Mouse (Mus musculus): ENCODE data around the gene Lsm14b.

The Lsm14b gene

DNA sequence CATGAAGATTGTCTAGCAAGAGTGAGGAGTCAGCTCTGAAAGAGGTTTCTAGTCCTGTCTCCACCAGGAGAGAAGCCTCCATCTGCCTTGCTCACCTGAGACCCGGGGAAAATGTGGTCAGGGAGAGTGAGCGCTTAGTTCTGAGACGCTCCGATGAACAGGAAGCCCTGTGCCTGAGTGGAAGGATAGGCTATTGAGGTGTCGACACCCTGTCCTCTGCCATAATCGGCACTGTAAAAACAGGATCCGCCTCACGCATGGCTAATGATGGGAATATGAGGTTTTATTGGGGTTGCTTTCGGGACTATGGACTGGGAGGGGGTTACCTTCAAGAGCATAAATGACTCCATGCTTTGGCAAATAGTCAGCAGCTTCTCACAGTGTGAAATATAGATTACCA lies 6.2 kb upstream of the Lsm14b start:
- no peak for DNase-seq (ENCODE audit: low spot score in 2 of 2)

DNA sequence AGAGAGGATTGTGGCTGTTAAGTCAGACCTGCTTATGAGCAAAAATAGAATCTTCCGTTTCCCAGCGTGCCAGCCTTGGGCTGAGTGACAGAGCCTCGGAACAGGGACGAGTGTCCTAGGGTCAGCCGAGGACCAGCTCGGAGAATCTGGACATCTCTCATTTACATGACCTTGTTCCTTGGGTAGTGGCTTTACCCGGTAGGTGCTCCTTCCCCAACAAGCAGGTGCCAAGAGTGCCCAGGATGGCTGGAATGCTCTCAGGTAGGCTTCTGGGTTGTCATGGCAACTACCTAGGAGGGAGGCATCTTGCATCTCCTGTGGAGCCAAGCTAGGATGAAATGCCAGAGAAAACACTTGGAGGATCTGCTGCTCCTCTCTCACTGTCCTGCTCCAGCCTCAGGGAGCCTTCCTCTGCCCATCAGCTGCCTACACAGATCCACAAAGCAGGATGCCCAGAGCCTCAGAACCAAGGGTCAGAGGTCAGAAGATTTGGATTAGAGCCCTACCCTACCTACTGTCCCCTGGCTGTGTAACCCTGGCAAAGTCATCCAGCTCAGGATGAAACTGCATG lies 4.6 kb upstream of the Lsm14b start:
- no peak for DNase-seq (ENCODE audit: low spot score in 2 of 2)

- no peak for DNase-seq (ENCODE audit: low spot score in 2 of 2)
These were observed 3.9 kb upstream of the Lsm14b start for GRCm38 (mm10) chr2:180020919-180021318.

DNA sequence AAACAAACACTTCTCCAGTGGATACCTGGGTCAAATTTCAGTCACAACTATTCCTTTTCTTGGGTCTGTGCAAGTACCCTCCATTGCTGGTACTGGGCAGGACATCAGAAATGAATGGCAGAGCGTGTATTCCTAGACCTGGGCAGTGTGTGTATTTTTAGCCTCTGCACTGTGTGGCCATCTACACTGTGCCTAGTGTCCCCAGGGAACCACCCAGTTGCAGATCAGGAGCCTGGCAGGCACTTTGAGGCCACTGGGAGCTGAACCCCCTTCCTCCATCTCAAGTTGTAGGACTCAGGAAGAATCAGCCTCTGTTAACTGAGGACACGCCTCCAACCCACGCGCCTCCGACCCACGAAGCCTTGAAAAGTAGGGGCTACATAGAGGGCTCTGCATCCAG lies 2.0 kb upstream of the Lsm14b start:
- DNase-seq (ENCODE audit: low spot score in 2 of 2) = no peak

- peak in 1 of 2 experiments; percentile 34 for DNase-seq (ENCODE audit: low spot score in 2 of 2)
These were observed 511 bp downstream of the Lsm14b start for GRCm38 (mm10) chr2:180025135-180025860.

GRCm38 (mm10) chr2:180025861-180026200 lies 1.0 kb downstream of the Lsm14b start:
- no peak for DNase-seq (ENCODE audit: low spot score in 2 of 2)

- no peak for DNase-seq (ENCODE audit: low spot score in 2 of 2)
These were observed 3.0 kb downstream of the Lsm14b start for GRCm38 (mm10) chr2:180027768-180028167.

DNA sequence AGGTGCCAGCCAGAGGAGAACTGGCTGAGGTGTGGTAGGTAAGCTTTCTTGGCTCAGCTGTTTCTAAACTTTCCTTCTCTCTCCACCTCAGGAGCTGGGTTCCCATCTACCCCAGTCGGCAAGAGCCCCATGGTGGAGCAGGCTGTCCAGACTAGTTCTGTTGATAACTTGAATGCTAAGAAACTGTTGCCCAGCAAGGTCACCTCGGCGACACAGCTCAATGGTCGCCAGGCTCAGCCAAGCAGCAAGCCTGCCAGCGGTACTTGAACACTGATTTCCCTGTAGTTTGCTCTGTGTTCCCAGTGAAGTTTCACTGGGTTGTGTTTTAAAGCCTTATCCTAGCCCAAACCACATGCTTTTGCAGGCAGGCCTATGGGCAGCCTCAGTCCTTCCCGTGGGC lies 6.5 kb downstream of the Lsm14b start:
- no peak for DNase-seq (ENCODE audit: low spot score in 2 of 2)

GRCm38 (mm10) chr2:180032925-180033324 lies 8.1 kb downstream of the Lsm14b start:
- no peak for DNase-seq (ENCODE audit: low spot score in 2 of 2)

DNA sequence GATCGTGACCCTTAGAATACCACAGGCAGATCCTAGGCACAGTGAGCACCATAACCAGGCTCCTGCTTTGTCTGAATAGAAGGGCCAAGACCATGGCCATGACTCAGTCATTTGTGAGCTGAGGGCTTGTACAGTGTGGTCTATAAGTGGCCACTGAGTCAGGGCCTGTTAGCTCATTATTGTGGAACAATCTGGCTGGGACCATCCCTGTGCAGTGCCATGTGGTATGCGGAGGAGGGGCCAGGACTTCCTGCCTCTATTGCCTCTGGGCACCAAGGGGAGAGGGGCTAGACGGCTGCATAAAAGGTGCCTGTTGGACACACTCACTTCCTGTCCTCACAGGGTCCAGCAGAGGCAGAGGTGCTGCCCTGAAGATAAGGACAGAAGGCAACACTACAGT lies 9.2 kb downstream of the Lsm14b start:
- no peak for DNase-seq (ENCODE audit: low spot score in 2 of 2)

- DNase-seq (ENCODE audit: low spot score in 2 of 2) = no peak
These were observed 10.0 kb downstream of the Lsm14b start for GRCm38 (mm10) chr2:180034753-180035152.

DNA sequence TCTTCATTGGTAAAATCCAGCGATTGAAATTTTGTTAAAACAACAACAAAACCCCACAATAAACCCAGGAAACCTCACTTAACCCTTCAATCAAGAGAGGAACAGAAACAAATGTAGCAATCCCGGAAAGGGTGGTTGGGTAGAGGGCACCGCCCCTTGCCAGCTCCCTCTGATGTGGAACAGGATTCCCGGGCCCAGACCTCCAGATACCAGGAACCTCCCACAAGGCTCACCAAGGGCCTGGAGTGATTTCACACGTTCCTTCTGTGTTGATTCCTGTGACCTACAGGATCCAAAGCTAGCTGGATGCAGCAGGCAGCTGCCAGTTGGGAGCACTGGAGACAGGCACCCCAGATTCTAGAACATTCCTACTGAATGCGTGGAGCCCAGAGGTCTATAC lies 15.6 kb downstream of the Lsm14b start:
- no peak for DNase-seq (ENCODE audit: low spot score in 2 of 2)

DNA sequence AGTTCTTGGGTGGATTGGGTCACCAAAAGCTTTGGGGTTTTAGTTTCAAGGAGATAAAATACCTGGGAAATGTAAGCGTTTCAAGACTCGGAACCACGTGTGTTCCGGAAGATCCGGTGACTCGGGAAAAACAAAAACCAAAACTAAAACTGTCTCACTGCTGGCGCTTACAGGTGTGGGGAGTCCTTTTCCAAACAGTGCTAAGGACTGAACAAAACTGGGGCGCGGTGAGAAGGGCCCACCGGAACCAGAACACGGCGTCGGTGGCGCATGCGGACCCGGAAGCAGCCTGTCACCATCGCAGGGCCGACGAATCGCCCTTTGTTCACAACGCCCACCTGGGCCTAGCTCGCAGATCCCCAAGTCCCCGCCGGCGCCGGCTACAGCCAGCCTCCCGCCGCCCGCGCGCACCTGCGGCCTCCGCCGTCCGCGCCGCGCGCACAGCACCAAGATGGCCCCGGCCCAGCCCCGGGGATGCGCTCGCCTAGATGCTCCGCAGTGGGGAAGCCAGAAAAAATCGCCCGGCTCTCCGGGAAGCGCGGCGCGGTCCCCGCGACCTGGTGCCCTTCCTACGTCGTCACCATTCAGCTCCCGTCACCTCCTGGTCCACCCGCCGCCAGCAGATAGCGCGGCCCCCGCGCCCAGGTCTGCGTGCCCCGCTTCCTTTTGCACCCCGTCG lies 16.9 kb downstream of the Lsm14b start:
- DNase-seq (ENCODE audit: low spot score in 2 of 2) = peak in 1 of 2 experiments; percentile 15

DNA sequence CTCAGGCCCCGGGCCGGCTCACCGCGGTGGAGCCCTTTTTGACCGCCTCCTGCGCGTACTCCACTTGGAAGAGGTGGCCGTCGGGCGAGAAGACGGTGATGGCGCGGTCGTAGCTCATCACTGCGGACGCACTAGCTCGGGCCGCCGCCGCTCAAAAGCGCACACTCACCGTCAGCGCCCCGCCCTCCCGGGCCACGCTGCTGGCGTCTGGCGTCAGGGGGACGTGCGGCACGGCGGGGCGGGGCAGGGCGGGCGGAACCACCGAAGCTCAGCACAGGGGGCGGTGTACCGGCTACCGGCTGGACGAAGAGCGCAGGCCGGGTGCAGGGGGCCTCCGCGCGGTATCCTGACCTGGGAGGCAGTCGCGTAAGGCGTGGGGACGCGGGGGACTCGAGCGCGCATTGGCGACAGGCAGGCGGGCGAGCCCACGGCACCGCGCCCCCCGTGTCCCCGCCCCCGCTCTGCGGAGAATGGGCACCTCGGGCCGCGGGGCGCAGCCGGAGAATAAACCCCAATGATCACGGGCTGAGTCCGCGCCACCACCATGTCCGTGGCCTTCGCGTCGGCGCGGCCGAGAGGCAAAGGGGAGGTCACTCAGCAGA lies 17.6 kb downstream of the Lsm14b start, which contains the start of the genes Psma7 and Ss18l1:
Gene Psma7 (minus strand): TSS at position 178 of the 602 bp plus-strand sequence.
Gene Ss18l1 (plus strand): TSS at position 254 of the 602 bp plus-strand sequence.
- peak; percentile 81 to 89 for DNase-seq (ENCODE audit: low spot score in 2 of 2)

- DNase-seq (ENCODE audit: low spot score in 2 of 2) = peak; percentile 15 to 51
These were observed 18.2 kb downstream of the Lsm14b start for GRCm38 (mm10) chr2:180042858-180043515.

DNA sequence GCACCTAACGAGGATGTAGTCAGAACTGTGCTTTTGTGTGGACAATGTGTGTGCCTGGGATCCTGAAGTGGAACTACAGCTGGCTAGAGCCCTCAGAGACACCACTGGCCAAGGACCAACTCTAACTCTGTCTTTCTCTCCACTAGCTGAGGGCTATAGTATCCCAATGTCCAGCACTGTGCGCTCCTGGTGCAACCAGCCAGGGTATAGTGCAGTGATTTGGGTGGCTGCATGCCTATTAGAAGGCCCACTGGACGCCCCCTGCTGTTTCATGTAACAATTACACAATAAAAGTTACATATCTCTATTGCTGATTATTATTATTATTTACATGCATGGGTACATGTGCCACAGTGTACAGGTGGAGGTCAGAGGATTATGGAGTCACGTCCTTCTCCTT lies 20.5 kb downstream of the Lsm14b start:
- no peak for DNase-seq (ENCODE audit: low spot score in 2 of 2)

DNA sequence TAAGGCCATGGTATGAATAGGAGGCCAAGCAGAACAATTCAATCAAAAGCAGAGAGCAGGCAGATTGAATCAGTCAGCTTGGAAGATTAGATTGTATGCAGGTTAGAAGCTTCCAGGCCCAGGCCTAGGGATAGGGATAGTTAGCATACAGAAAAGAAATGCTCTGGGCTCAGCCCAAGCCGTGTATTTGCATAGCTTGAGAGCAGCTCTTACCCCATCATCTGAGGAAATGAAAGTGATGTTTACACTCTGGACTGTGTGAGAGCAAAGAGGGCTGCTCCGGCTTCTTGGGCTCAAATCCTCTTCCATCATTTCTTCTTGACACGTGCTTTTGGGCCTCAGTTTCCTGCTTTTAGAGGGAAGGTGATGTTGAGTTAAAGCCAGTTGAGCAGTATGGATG lies 22.8 kb downstream of the Lsm14b start:
- no peak for DNase-seq (ENCODE audit: low spot score in 2 of 2)

GRCm38 (mm10) chr2:180047980-180048635 lies 23.3 kb downstream of the Lsm14b start:
- no peak for DNase-seq (ENCODE audit: low spot score in 2 of 2)

GRCm38 (mm10) chr2:180050986-180051385 lies 26.2 kb downstream of the Lsm14b start:
- DNase-seq (ENCODE audit: low spot score in 2 of 2) = peak; percentile 63 to 84

- DNase-seq (ENCODE audit: low spot score in 2 of 2) = peak in 1 of 2 experiments; percentile 26
These were observed 27.4 kb downstream of the Lsm14b start for GRCm38 (mm10) chr2:180051986-180052733.

- DNase-seq (ENCODE audit: low spot score in 2 of 2) = no peak
These were observed 28.2 kb downstream of the Lsm14b start for GRCm38 (mm10) chr2:180053001-180053400.
